8 mouse cellular contexts compared by ENCODE assay signal in the genomic region with DNA sequence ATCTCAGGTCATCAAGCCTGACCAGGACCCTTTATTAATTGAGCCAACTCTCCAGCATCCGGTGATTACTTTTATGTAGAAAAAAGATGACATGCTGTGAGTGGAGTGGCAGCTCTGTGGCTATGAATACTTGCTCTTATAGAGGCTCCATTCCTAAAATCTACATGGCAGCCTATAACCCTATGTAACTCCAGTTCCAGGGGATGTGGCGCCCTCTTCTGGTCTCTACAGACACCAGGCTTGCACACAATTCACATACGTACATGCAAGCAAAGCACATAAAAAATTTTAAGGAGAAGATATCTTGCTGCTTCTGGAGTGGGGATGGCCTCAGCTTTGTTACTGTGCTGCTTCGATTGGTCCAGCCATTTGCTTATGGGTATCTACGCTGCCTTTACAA.
DNase-seq lines count a peak whose midpoint lies in the region; ATAC-seq and TF ChIP-seq lines count a peak whose summit lies in the region.

No protein-coding gene starts in this region.

- no peak for ATAC-seq in frontal cortex, adult (ENCODE audit: low TSS enrichment)

- peak; percentile 75 for TF ChIP-seq CTCF in layer of hippocampus, adult 2 months (conservative IDR thresholded peaks at IDR 0.05)
- peak; percentile 55; the same call in 1 of the 2 replicates for TF ChIP-seq CTCF in brain, embryonic 14.5 days (IDR thresholded peaks at IDR 0.05; ENCODE audit: borderline replicate concordance, extremely low read depth, insufficient read depth, insufficient read length)

- H3K4me3 ChIP-seq in layer of hippocampus, adult 2 months = no peak overlapping the region

- DNase-seq in adrenal gland, postnatal 25 days = peak; percentile 30
- no peak for DNase-seq in adrenal gland, adult 18-20 months (ENCODE audit: low spot score in 2 of 2)
- peak; percentile 22 to 30 for DNase-seq in layer of hippocampus, adult 2 months (ENCODE audit: low spot score in 2 of 2)
- DNase-seq in layer of hippocampus, postnatal 36 days = no peak
- peak; percentile 82 for DNase-seq in brain, embryonic 14.5 days (ENCODE audit: low read depth)
- DNase-seq in induced T-regulatory cell, adult 2 months (ENCODE audit: low read depth) = peak; percentile 14
- peak; percentile 58 for DNase-seq in retina, postnatal 1 day

- H3K27ac ChIP-seq in layer of hippocampus, adult 2 months = no peak overlapping the region

- no peak for TF ChIP-seq POLR2A in brain, embryonic 14.5 days (IDR thresholded peaks at IDR 0.05; ENCODE audit: borderline replicate concordance, extremely low read depth, insufficient read depth, insufficient read length, poor library complexity, severe bottlenecking)

Comparison
In these comparisons a context has a peak if more than half of its experiments do, and no peak if none do; other contexts are left out.
1. DNase-seq: peak in adrenal gland, postnatal 25 days (single experiment), layer of hippocampus, adult 2 months (2 of 2), brain, embryonic 14.5 days (single experiment), induced T-regulatory cell, adult 2 months (single experiment) and retina, postnatal 1 day (single experiment); none in adrenal gland, adult 18-20 months (0 of 2) and layer of hippocampus, postnatal 36 days (0 of 2).